Mouse (Mus musculus) intestine, embryonic 14.5 days (tissue): ENCODE measurements around the gene Ppat. TPM values are rescaled to one million over a fixed set of nuclear protein-coding genes. Genes with fewer than 3 reads are reported as not detected.
A peak's percentile ranks its signal among the peaks of the same experiment; 100 is the strongest.

Experiments
- ATAC-seq: fragments of 200-750 bp; cut with Nextera tagmentation; replicated peaks from 2 replicates; pipeline ENCODE4 v1.8.0; 2017; ENCODE audit warnings: low read depth, moderate number of reproducible peaks, moderate TSS enrichment, moderate library complexity; ENCODE audit not compliant: low FRiP score, low TSS enrichment
- DNase-seq: peaks from one replicate; pipeline ENCODE4 v3.0.0-alpha.2; 2018; ENCODE audit warnings: low spot score
- H3K27ac ChIP-seq: fragments of 300-500 bp; sonication (generic); 2 replicates; pipeline ENCODE4 v1.5.1; 2014; ENCODE audit warnings: low read depth, mild to moderate bottlenecking, control low read depth
- H3K27me3 ChIP-seq: fragments of 300-500 bp; sonication (generic); replicated peaks from 2 replicates; pipeline ENCODE4 v1.6.1; 2014; ENCODE audit warnings: low read length, control low read depth; ENCODE audit not compliant: control insufficient read depth, insufficient read depth
- H3K36me3 ChIP-seq: fragments of 300-500 bp; sonication (generic); 2 replicates; pipeline ENCODE4 v1.6.1; 2014; ENCODE audit warnings: low read length, control low read depth; ENCODE audit not compliant: control insufficient read depth, insufficient read depth
- H3K4me1 ChIP-seq: fragments of 300-500 bp; sonication (generic); replicated peaks from 2 replicates; pipeline ENCODE4 v1.6.1; 2014; ENCODE audit warnings: low read length, control low read depth, mixed read lengths; ENCODE audit not compliant: control insufficient read depth, insufficient read depth
- H3K4me2 ChIP-seq: fragments of 300-500 bp; sonication (generic); 2 replicates; pipeline ENCODE4 v1.6.1; 2014; ENCODE audit warnings: low read length
- H3K4me3 ChIP-seq: fragments of 300-500 bp; sonication (generic); 2 replicates; pipeline ENCODE4 v1.5.1; 2014; ENCODE audit warnings: low read depth, low read length, control low read depth, mixed read lengths
- H3K9ac ChIP-seq: fragments of 300-500 bp; sonication (generic); 2 replicates; pipeline ENCODE4 v1.6.1; 2014; ENCODE audit warnings: mild to moderate bottlenecking, low read length
- H3K9me3 ChIP-seq: fragments of 300-500 bp; sonication (generic); 2 replicates; pipeline ENCODE4 v1.6.1; 2016; ENCODE audit warnings: low read length, control low read depth; ENCODE audit not compliant: control insufficient read depth
- WGBS: fragments of 180-500 bp; shearing (Covaris S2); extraction: QIAGEN DNeasy Blood & Tissue Kit; methylation state at CpG from one replicate; pipeline ENCODE4 v1.1.7; 2014; 5-methylcytosine and 5-hydroxymethylcytosine counted together
- polyA plus RNA-seq: library from polyadenylated mRNA; unstranded; fragments of >200 nt; fragmentation: Nextera tagmentation; extraction: Ambion mirVana; gene quantifications from 2 replicates; pipeline ENCODE4 v1.2.1, GENCODE M21; 2014

Ppat gene
- polyA plus RNA-seq, 1 experiment from 2014 or later, result 43.6 TPM

DNA sequence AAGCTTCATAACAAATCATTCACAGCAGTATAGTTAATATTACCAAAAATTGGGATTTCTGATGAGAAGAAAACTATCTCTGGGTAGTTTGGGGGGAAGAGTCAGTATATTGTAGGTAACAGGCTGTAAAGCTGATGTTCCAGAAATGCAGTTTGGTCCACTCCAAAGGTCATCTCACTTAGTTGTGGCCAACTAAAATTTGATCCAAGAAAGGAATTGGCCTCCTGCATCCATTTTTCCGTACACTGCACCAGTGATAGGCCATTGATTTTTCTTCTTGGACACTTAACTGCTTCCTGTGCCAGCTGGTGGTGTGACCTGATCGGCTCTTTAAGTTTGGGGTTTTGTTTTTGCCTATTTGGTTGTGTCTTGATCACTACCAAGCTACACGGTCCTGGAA lies 2.4 kb upstream of the Ppat start:
- ATAC-seq (no peak), DNase-seq (no peak)
- H3K27me3 ChIP-seq, result no peaks in the 10 kb centered on the region
- H3K9me3 ChIP-seq, result no peaks in the 10 kb centered on the region
- no peak overlapping the region for H3K9ac ChIP-seq
- peaks cover 26% of the 10 kb centered on the region for H3K36me3 ChIP-seq
- peaks cover 14% of the 10 kb centered on the region for H3K4me1 ChIP-seq
- WGBS, result 64% methylated on average over 3 of the region's 3 CpGs
- no peak overlapping the region for H3K4me3 ChIP-seq
- no peak overlapping the region for H3K27ac ChIP-seq
- H3K4me2 ChIP-seq, result no peak overlapping the region

DNA sequence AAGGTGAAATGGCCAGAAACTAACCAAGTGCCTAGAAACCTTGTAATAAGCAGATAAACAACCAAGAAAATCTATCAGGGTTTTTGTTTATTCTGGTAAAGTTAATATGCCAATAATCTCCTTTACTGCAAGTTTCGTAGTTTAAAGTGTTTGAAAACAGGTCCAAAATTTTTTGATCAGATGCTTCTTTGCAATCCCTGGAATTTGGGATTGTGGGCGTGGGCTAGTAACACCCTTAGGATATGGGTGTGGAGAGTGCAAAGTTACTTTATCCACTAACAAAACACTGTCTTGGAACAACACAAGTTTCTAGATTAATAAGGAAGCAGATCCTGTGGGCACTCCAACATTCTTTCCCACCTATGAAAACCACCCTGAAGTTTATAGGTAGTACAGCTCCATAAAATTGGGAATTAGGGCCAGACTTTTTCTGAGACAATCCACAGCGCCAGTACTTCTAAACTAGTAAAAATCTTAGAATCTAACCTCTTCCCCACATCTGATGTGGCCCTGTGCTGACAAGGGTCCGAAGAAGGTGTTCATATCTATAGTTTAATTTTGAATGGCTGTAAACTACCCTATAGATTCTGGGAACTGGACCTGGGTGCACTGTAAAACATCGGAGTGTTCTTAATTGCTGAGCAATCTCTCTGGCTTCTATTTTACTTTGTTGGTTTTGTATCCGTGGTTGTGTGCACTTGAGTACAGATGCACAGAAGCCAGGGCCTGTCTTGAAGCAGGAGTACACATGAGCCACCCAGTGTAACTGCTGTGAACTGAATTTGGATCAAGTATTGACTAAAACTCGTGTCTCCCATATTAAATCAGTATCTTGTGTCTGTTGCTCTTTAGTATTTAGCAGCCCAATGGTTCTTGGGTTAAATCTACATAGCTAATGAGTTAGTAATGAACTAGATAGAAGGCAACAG lies 998 bp upstream of the Ppat start:
- Histone ChIP-seq H3K9ac (peak overlapping the region; percentile 73), H3K9me3 (no peaks in the 10 kb centered on the region), H3K4me1 (peaks cover 14% of the 10 kb centered on the region), H3K36me3 (peaks cover 23% of the 10 kb centered on the region), H3K27ac (peak overlapping the region; percentile 78), H3K4me2 (peak overlapping the region; percentile 78), H3K27me3 (no peaks in the 10 kb centered on the region), H3K4me3 (peak overlapping the region; percentile 81)
- no peak for ATAC-seq
- WGBS, result 11% methylated on average over 7 of the region's 7 CpGs
- no peak for DNase-seq

DNA sequence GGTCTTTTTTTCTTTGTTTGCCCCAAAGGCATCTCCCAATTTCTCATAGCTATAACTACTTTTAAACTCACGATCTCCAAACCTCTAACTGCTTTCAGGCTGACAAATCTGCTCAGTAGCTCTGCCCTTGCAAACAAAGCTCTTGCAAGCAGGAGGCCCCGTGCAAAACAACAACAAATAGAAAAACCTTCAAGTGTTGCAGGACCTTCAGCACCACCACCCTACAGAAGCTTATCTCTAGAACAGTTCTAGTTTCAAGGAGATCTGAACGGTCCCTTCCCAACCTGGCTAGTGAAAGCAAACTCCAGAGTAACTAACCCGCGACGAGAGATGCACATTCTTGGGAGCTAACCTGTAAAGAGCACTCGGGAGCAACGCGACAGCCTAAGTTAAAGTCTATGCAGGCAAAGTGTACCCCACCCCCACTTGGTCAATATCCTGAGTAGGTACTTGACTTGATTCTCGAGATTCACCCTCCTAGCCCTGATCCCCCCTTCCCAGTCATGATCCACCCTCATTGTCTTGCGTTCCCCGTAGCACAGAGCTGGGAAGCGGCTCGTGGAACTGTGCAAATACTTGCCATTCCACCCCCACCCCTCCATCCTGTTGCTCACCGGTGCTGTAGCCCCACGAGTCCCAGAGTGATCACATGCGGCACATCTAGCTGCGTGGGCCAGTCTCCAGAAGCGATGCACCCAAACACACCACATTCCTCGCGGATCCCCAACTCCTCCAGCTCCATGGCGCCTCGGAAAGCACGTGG lies 854 bp downstream of the Ppat start:
- no peak; the same call in 1 of the 2 replicates for ATAC-seq
- Histone ChIP-seq H3K4me3 (peak overlapping the region; percentile 81), H3K27me3 (no peaks in the 10 kb centered on the region), H3K4me1 (peaks cover 14% of the 10 kb centered on the region), H3K4me2 (peak overlapping the region; percentile 78), H3K9ac (peak overlapping the region; percentile 66), H3K9me3 (no peaks in the 10 kb centered on the region), H3K36me3 (peaks cover 14% of the 10 kb centered on the region; the same call in 1 of the 2 replicates), H3K27ac (peak overlapping the region; percentile 81)
- DNase-seq, result no peak
- under 1% methylated on average over 24 of the region's 24 CpGs for WGBS

DNA sequence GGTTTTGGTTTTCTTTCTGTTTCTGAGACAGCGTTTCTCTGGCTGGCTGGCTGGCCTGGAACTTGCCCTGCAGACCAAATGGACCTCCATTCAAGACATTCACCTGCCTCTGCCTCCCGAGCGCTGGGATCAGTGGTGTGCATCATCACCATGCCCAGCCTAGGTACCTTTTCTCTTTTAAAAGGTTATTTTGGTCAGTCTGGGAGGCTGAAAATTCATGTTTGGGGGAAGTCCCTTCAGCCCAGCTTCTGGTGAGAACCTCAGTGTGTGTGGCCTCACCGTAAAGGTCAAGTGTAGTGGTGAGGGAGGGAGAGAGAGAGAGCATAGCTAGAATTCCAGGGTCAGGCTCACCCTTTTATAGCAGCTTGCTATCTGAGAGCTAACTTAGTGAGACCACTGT lies 3.6 kb downstream of the Ppat start:
- Histone ChIP-seq H3K36me3 (peaks cover 14% of the 10 kb centered on the region; the same call in 1 of the 2 replicates), H3K4me1 (peaks cover 12% of the 10 kb centered on the region), H3K27ac (no peak overlapping the region), H3K9me3 (no peaks in the 10 kb centered on the region), H3K27me3 (no peaks in the 10 kb centered on the region), H3K4me2 (no peak overlapping the region), H3K9ac (no peak overlapping the region), H3K4me3 (no peak overlapping the region)
- ATAC-seq, result no peak
- WGBS, result 78% methylated on average over 4 of the region's 4 CpGs
- DNase-seq, result no peak

DNA sequence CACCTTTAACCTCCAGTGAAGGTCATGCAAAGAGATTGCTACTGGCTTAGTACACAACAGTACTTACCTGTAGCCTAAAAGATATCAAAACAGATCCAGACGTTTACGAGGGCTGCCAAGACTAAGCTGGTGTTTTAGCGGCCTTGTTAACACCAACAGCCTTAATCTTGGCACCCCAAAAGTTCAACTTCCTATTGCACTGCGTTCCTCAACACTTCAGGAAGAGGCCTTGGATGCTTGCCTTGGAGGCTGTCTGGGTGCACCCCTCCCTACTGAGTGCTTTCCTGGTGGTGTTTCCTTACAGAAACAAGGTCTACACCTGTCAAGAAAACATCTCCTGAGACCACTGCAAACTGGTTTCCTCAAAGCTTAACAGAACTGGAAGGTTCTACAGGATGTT lies 4.2 kb downstream of the Ppat start:
- Histone ChIP-seq H3K9ac (no peak overlapping the region), H3K27ac (no peak overlapping the region), H3K36me3 (peaks cover 14% of the 10 kb centered on the region; the same call in 1 of the 2 replicates), H3K4me3 (no peak overlapping the region), H3K4me1 (peaks cover 6% of the 10 kb centered on the region), H3K27me3 (no peaks in the 10 kb centered on the region), H3K4me2 (no peak overlapping the region), H3K9me3 (no peaks in the 10 kb centered on the region)
- WGBS, result 79% methylated on average over 4 of the region's 4 CpGs
- DNase-seq, result no peak
- no peak for ATAC-seq

DNA sequence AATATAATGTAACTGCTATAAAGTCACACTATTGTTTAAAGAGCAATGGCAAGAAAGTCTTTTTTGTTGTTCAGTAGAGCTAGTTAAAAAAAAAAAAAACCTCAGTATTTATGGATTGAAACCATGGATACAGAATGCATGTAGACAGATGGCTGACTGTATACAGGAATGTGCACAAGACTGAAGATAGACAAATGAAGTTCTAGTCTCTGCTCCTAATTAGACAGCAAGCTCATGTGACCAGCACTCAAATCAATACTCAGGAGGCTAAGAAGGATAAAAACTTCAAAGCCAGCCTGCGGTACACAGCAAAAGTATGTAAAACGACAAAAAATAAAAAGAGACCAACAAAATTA lies 5.7 kb downstream of the Ppat start:
- no peak overlapping the region for H3K4me2 ChIP-seq
- peaks cover 16% of the 10 kb centered on the region for H3K36me3 ChIP-seq
- DNase-seq (no peak), ATAC-seq (no peak)
- H3K27ac ChIP-seq, result no peak overlapping the region
- H3K27me3 ChIP-seq, result no peaks in the 10 kb centered on the region
- H3K9me3 ChIP-seq, result no peaks in the 10 kb centered on the region
- no peak overlapping the region for H3K9ac ChIP-seq
- 80% methylated on average over 2 of the region's 2 CpGs for WGBS
- peaks cover 6% of the 10 kb centered on the region for H3K4me1 ChIP-seq
- no peak overlapping the region for H3K4me3 ChIP-seq

DNA sequence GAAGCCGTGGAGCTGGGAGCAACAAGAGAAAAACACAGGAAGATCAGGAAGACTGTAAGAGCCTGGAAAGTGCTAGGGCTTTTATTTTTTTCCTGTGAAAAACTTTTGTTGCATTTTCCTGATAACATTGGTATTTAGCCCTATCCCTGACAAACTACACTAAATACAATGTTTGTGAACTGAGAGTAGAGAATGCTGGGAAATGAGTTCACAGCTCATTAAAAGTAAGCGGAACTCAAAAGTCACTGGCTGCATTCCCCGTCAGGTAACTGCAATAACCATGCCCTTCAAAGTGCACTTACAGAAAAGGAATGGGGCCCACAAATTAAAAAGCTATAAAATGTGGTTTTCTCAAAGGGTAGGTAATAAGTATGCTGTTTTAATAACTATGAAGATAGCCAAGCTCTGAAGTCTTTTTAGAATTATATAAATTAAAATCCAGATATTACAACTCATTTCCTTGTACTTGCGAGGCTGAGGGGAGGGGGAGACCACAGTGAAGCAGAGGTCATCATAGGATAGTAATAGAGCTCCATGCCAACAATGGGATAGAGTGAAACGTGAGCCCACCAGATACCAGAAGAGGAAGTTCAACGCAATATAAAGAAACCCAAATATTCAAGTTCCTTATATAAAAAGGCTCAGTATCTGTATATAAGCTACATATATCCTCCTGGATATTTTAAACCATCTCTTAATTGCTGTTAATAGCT lies 6.3 kb downstream of the Ppat start:
- H3K27ac ChIP-seq, result no peak overlapping the region
- WGBS, result 73% methylated on average over 6 of the region's 6 CpGs

DNA sequence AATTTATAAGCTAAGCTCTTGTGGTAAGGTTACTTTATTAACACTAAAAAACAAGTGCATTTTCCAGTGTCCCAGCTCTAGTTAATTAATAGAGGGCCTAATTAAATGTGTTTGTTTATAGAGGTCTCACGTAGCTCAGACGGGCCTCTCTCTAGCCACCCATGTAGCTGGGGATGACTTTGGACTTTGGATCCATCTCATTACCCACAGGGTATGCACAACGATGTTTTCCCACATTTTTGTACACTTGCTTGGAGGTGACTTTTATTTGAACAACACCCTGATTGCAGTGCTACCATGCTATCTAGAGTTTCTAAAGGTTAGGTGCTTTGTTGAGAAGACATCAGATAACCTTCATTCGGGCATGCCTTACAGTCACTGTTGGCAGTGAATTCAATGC lies 8.9 kb downstream of the Ppat start:
- H3K9me3 ChIP-seq, result no peaks in the 10 kb centered on the region
- 81% methylated on average over 4 of the region's 4 CpGs for WGBS
- no peak overlapping the region for H3K9ac ChIP-seq
- H3K36me3 ChIP-seq, result peaks cover 13% of the 10 kb centered on the region; the same call in 1 of the 2 replicates
- H3K27me3 ChIP-seq, result no peaks in the 10 kb centered on the region
- DNase-seq, result no peak
- H3K27ac ChIP-seq, result no peak overlapping the region
- H3K4me1 ChIP-seq, result no peaks in the 10 kb centered on the region
- no peak overlapping the region for H3K4me3 ChIP-seq
- no peak overlapping the region for H3K4me2 ChIP-seq
- no peak for ATAC-seq

More for the DNA sequence above, 6.3 kb downstream of the Ppat start:
- ATAC-seq (no peak), DNase-seq (no peak)
- H3K9ac ChIP-seq, result no peak overlapping the region
- H3K36me3 ChIP-seq, result peaks cover 22% of the 10 kb centered on the region
- H3K4me1 ChIP-seq, result peaks cover 6% of the 10 kb centered on the region
- no peak overlapping the region for H3K4me3 ChIP-seq
- no peak overlapping the region for H3K4me2 ChIP-seq
- H3K27me3 ChIP-seq, result no peaks in the 10 kb centered on the region
- H3K9me3 ChIP-seq, result no peaks in the 10 kb centered on the region
